Mouse (Mus musculus): ENCODE measurements at regions not wholly inside any gene's neighbourhood (a gene's known extent, or its start where the extent isn't known, plus 50 kb on each side); places are given as distances from the start of the nearest gene placed in this dataset.

GRCm38 (mm10) chr2:137257847-137258515, 141.5 kb upstream of the Jag1 start:
- in situ Hi-C loops (cut with MboI, MseI): no loop called here

- in situ Hi-C loops (cut with MboI, MseI): loop anchor here (5.0 kb wide), 1 partner anchor 134 kb away; no protein-coding TSS in a partner anchor
Observed at GRCm38 (mm10) chr2:137247931-137248330, 131.5 kb upstream of the Jag1 start.

GRCm38 (mm10) chr2:137244370-137244769, 127.9 kb upstream of the Jag1 start:
- in situ Hi-C loops (cut with MboI, MseI): no loop called here

GRCm38 (mm10) chr2:137243914-137244313, 127.5 kb upstream of the Jag1 start:
- in situ Hi-C loops (cut with MboI, MseI): no loop called here

- in situ Hi-C loops (cut with MboI, MseI): no loop called here
Observed at GRCm38 (mm10) chr2:137236961-137237360, 120.5 kb upstream of the Jag1 start.

- in situ Hi-C loops (cut with MboI, MseI): no loop called here
Observed at GRCm38 (mm10) chr2:137233936-137234335, 117.5 kb upstream of the Jag1 start.

- in situ Hi-C loops (cut with MboI, MseI): no loop called here
Observed at GRCm38 (mm10) chr2:137231161-137231560, 114.7 kb upstream of the Jag1 start.

GRCm38 (mm10) chr2:137229422-137230069, 113.1 kb upstream of the Jag1 start:
- in situ Hi-C loops (cut with MboI, MseI): no loop called here

- in situ Hi-C loops (cut with MboI, MseI): no loop called here
Observed at GRCm38 (mm10) chr2:137227495-137227894, 111.1 kb upstream of the Jag1 start.

GRCm38 (mm10) chr2:137224702-137225552, 108.5 kb upstream of the Jag1 start:
- in situ Hi-C loops (cut with MboI, MseI): no loop called here

- in situ Hi-C loops (cut with MboI, MseI): no loop called here
Observed at GRCm38 (mm10) chr2:137215697-137216096, 99.3 kb upstream of the Jag1 start.

- in situ Hi-C loops (cut with MboI, MseI): no loop called here
Observed at GRCm38 (mm10) chr2:137207846-137208245, 91.4 kb upstream of the Jag1 start.

GRCm38 (mm10) chr2:137204274-137204850, 87.9 kb upstream of the Jag1 start:
- in situ Hi-C loops (cut with MboI, MseI): no loop called here

GRCm38 (mm10) chr2:137200101-137200500, 83.7 kb upstream of the Jag1 start:
- in situ Hi-C loops (cut with MboI, MseI): no loop called here

- in situ Hi-C loops (cut with MboI, MseI): loop anchor here (10.0 kb wide), 1 partner anchor 1073 kb away; no protein-coding TSS in a partner anchor
Observed at GRCm38 (mm10) chr2:137192183-137192582, 75.7 kb upstream of the Jag1 start.

- in situ Hi-C loops (cut with MboI, MseI): no loop called here
Observed at GRCm38 (mm10) chr2:137169176-137169575, 52.7 kb upstream of the Jag1 start.

GRCm38 (mm10) chr2:137168626-137169025, 52.2 kb upstream of the Jag1 start:
- in situ Hi-C loops (cut with MboI, MseI): no loop called here
